Mouse (Mus musculus): Measurements from ENCODE around the gene Pcdh9. TPM values are rescaled to one million over a fixed set of nuclear protein-coding genes. Genes with fewer than 3 reads are reported as not detected.

Gene Pcdh9
- polyA plus RNA-seq, 1 experiment, result 38.5 TPM

DNA sequence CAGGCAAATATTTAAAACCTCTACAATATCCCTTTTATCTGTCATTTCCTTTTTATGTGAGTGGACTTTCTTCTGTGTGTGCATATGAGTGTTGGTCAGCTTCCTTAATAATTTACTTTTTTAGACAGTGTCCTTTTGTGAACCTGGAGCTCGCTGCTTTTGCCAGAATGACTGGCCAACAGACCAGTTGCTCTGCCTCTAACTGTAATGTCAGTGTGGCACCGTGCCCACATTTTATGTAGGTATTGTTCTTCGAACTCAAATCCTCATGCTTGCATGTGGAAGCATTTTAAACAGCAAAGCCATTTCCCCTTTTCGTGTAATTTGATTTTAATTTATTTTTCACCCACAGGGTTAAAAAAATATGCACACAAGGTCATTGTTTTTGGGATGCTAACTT lies 748.4 kb downstream of the Pcdh9 start:
- no peak for DNase-seq (ENCODE audit: low read depth)
- no peak for TF ChIP-seq POLR2A (IDR thresholded peaks at IDR 0.05; ENCODE audit: borderline replicate concordance, extremely low read depth, insufficient read depth, insufficient read length, poor library complexity, severe bottlenecking)
- TF ChIP-seq CTCF (IDR thresholded peaks at IDR 0.05; ENCODE audit: borderline replicate concordance, extremely low read depth, insufficient read depth, insufficient read length), result no peak

DNA sequence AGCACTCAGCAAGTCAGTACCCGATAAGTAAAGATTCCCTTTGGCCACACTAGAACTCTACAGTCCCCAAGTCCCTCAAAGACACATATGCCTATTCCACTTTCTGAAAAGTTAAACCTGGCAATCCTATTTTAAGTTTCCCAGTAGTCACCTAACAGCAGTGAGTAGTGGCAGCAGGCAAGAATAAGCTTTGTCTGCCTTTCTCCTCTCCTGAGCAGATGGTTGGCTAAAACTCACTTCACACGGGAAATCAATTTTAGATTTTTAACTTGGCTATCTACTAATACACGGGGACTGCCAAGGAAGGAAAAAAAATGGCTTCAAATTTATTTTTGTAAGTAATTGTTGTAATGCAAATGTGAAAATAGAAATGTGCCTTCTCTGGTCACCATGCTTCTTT lies 763.5 kb downstream of the Pcdh9 start:
- no peak for DNase-seq (ENCODE audit: low read depth)
- TF ChIP-seq POLR2A (IDR thresholded peaks at IDR 0.05; ENCODE audit: borderline replicate concordance, extremely low read depth, insufficient read depth, insufficient read length, poor library complexity, severe bottlenecking) (no peak), CTCF (IDR thresholded peaks at IDR 0.05; ENCODE audit: borderline replicate concordance, extremely low read depth, insufficient read depth, insufficient read length) (no peak)

DNA sequence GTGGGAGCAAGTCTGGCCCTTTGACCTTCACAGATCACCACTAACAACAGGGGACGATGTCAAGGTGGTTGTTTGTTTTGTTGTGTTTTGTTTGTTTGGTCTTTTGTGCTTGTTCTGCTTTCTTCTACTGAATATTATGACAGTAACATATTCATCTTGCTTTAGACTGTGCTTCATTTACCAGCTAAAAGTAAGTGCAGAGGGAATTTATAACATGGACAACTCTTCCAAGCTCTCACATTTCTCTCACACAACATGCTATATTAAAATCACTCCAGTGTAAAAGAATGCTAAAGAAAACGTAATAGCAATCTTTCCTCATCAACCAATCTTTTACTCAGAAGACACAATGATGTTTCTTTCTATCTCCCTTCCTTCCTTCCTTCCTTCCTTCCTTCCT lies 787.7 kb downstream of the Pcdh9 start:
- TF ChIP-seq POLR2A (IDR thresholded peaks at IDR 0.05; ENCODE audit: borderline replicate concordance, extremely low read depth, insufficient read depth, insufficient read length, poor library complexity, severe bottlenecking), result no peak
- no peak for DNase-seq (ENCODE audit: low read depth)

- no peak for DNase-seq (ENCODE audit: low read depth)
- TF ChIP-seq CTCF (IDR thresholded peaks at IDR 0.05; ENCODE audit: borderline replicate concordance, extremely low read depth, insufficient read depth, insufficient read length) (no peak), POLR2A (IDR thresholded peaks at IDR 0.05; ENCODE audit: borderline replicate concordance, extremely low read depth, insufficient read depth, insufficient read length, poor library complexity, severe bottlenecking) (no peak)
These were observed 795.4 kb downstream of the Pcdh9 start for GRCm38 (mm10) chr14:93095081-93095480.

DNA sequence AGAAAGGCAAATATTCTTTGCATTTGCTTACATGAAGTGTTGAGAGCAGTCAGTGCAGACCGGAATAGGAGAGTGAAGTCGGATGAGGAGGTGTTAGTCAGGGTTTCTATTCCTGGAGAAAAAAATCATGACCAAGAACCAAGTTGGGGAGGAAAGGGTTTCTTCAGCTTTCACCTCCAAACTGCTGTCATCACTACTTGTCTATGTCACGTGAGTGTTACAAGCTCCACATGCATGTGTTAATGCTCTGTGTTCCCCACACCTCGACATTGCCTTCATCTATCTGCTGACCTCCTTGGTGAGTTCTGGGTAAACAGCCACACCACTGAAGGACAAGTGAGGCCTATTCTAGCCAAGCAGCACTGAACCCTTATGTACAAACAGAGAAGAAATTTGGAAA lies 797.7 kb downstream of the Pcdh9 start:
- DNase-seq (ENCODE audit: low read depth), result no peak
- TF ChIP-seq CTCF (IDR thresholded peaks at IDR 0.05; ENCODE audit: borderline replicate concordance, extremely low read depth, insufficient read depth, insufficient read length) (no peak), POLR2A (IDR thresholded peaks at IDR 0.05; ENCODE audit: borderline replicate concordance, extremely low read depth, insufficient read depth, insufficient read length, poor library complexity, severe bottlenecking) (no peak)

- TF ChIP-seq CTCF (IDR thresholded peaks at IDR 0.05; ENCODE audit: borderline replicate concordance, extremely low read depth, insufficient read depth, insufficient read length), result no peak
- peak; percentile 75 for DNase-seq (ENCODE audit: low read depth)
These were observed 804.8 kb downstream of the Pcdh9 start for GRCm38 (mm10) chr14:93085646-93086045.

DNA sequence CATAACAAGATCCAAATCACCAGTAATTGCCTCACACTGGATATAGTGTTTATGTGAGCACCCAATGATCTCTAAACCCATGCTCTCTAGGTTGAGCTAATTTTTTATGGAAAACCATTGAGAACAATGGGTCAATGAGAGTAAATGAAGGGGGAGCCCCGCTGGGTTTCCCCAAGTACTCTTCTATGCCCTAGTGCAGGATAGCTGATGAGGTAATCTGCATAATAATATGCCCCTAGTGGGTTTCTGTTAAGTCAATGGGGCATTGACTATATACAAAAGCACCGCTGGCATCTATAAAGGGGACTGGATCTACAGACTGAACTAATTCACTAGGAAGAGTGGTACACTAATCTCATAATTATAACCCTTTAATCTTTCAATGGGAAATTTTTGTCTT lies 807.3 kb downstream of the Pcdh9 start:
- TF ChIP-seq POLR2A (IDR thresholded peaks at IDR 0.05; ENCODE audit: borderline replicate concordance, extremely low read depth, insufficient read depth, insufficient read length, poor library complexity, severe bottlenecking) (no peak), CTCF (IDR thresholded peaks at IDR 0.05; ENCODE audit: borderline replicate concordance, extremely low read depth, insufficient read depth, insufficient read length) (no peak)
- peak; percentile 92 for DNase-seq (ENCODE audit: low read depth)

DNA sequence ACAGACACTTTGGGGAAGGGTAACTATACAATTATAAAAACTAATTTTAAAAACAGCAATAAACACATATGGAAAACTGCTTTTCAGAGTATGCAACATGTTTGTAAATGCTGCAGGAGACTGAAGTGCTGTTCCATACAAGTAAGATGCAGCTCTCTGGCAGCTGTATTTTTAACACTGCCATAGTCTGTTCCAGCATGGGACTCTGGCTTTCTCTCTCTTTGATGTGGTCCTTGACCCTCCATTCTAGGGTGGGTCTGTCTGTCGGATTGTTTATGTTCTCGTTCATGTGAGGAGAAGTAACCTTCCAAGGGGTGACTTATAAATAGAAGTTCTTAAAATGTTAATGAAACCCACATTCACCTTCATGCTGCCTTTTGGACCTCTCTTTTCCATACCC lies 809.6 kb downstream of the Pcdh9 start:
- DNase-seq (ENCODE audit: low read depth), result no peak

GRCm38 (mm10) chr14:93075761-93076160 lies 814.7 kb downstream of the Pcdh9 start:
- no peak for TF ChIP-seq POLR2A (IDR thresholded peaks at IDR 0.05; ENCODE audit: borderline replicate concordance, extremely low read depth, insufficient read depth, insufficient read length, poor library complexity, severe bottlenecking)
- TF ChIP-seq CTCF (IDR thresholded peaks at IDR 0.05; ENCODE audit: borderline replicate concordance, extremely low read depth, insufficient read depth, insufficient read length), result no peak
- DNase-seq (ENCODE audit: low read depth), result no peak

More for the DNA sequence above, 809.6 kb downstream of the Pcdh9 start:
- no peak for TF ChIP-seq POLR2A (IDR thresholded peaks at IDR 0.05; ENCODE audit: borderline replicate concordance, extremely low read depth, insufficient read depth, insufficient read length, poor library complexity, severe bottlenecking)
- no peak for TF ChIP-seq CTCF (IDR thresholded peaks at IDR 0.05; ENCODE audit: borderline replicate concordance, extremely low read depth, insufficient read depth, insufficient read length)

GRCm38 (mm10) chr14:93072346-93072745 lies 818.1 kb downstream of the Pcdh9 start:
- DNase-seq (ENCODE audit: low read depth), result no peak
- no peak for TF ChIP-seq CTCF (IDR thresholded peaks at IDR 0.05; ENCODE audit: borderline replicate concordance, extremely low read depth, insufficient read depth, insufficient read length)
- TF ChIP-seq POLR2A (IDR thresholded peaks at IDR 0.05; ENCODE audit: borderline replicate concordance, extremely low read depth, insufficient read depth, insufficient read length, poor library complexity, severe bottlenecking), result no peak

DNA sequence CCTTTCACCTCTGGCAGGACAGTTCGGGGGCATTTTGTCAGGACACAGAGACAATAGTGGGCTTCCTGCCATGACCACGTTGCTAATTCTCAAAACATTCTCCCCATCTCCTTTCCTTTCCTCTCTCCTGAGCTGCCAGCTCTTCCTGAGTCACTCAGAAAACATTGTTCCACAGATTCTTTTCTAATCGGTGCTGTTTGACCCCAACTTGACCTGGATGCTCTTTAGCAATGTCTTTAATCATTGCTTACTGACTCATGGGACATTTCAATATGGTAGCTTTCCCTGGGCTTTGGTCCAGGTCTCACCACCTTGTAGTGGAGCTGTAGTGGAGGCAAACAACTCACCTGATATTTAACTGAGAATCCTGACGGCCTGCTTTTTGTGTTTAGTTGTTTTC lies 820.3 kb downstream of the Pcdh9 start:
- DNase-seq (ENCODE audit: low read depth), result no peak
- TF ChIP-seq CTCF (IDR thresholded peaks at IDR 0.05; ENCODE audit: borderline replicate concordance, extremely low read depth, insufficient read depth, insufficient read length) (no peak), POLR2A (IDR thresholded peaks at IDR 0.05; ENCODE audit: borderline replicate concordance, extremely low read depth, insufficient read depth, insufficient read length, poor library complexity, severe bottlenecking) (no peak)

- DNase-seq (ENCODE audit: low read depth), result peak; percentile 94
- TF ChIP-seq POLR2A (IDR thresholded peaks at IDR 0.05; ENCODE audit: borderline replicate concordance, extremely low read depth, insufficient read depth, insufficient read length, poor library complexity, severe bottlenecking) (no peak), CTCF (IDR thresholded peaks at IDR 0.05; ENCODE audit: borderline replicate concordance, extremely low read depth, insufficient read depth, insufficient read length) (no peak)
These were observed 822.8 kb downstream of the Pcdh9 start for GRCm38 (mm10) chr14:93067411-93068336.

All from brain, embryonic 14.5 days (tissue).